Mouse (Mus musculus) cortical plate, adult 2 months (tissue): ENCODE data around the gene Gper1.

ENCODE experiments used
- CTCF ChIP-seq: fragments of 200-500 bp; IDR thresholded peaks from 2 replicates; pipeline ENCODE4 v1.5.1; 2011; ENCODE audit warnings: mild to moderate bottlenecking, control low read depth, low read length; ENCODE audit not compliant: insufficient read depth; ENCODE audit errors: extremely low read depth
- POLR2A ChIP-seq: fragments of 200-500 bp; IDR thresholded peaks from 2 replicates; pipeline ENCODE4 v1.6.1; 2011; ENCODE audit warnings: mild to moderate bottlenecking, low read length, control low read depth; ENCODE audit not compliant: insufficient read depth; ENCODE audit errors: extremely low read depth

GRCm38 (mm10) chr5:139409412-139409811 is 13.5 kb upstream of the Gper1 start:
- TF ChIP-seq POLR2A (no peak), CTCF (no peak)
